Mouse (Mus musculus) embryo, embryonic 10 days (tissue): ENCODE results near the gene Msh4.

ENCODE experiments used
- DNase-seq: peaks from one replicate; pipeline ENCODE4 v3.0.0-alpha.2; 2015; ENCODE audit warnings: low spot score

Msh4 gene

GRCm38 (mm10) chr3:153808406-153808805, 97.5 kb downstream of the Msh4 start:
- peak; percentile 50 for DNase-seq

DNA sequence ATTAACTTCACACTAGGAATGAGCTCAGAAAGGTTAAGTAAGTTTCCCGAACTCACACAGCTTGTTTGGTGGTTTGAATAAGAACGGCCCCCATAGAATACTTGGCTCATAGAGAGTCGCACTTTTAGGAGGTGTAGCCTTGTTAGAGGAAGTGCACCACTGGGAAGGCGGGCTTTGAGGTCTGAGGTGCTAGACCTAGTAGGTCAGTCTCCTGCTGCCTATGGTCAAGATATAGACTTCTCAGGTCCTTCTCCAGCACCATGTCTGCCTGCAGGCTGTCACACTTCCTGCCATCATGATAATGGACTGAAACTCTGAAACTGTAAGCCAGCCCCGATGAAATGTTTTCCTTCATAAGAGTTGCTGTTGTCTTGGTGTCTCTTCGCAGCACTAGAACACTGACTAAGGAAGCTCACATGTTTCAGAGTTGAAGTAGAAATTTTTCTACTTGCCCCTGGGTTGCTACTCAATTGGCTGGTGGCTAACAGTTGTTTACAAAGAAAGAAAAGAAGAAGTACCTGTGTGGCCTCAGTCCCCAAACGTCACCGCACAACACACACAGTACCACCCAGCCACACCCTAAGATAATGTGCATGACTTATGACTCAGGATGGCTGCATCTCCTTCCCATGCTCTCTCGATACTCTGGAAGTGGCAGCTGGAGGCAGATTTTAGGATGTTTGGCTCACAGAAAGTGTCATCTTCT, 98.3 kb downstream of the Msh4 start:
- no peak for DNase-seq
